Mouse (Mus musculus): ENCODE results near the gene Ech1.

DNA sequence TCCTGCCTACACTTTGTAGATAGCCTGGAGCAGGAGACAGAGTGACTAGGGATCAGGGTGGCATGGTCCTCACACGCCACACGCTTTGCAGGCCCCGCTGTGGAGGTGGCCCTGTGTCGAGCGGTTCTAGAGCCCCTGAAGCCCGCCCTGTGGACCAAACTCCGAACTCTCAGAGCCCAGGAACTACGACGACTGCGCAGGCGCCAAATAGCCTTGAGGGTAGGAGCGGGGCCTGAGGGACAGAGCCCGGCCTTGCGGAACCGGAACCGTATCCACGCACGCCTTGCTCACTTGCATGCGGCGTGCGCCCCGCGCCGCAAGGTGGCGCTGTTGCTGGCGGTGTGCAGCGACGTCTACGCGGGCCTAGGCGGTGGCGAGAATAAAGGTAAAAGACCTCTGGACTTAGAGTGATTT lies 28.4 kb upstream of the Ech1 start:
- TF ChIP-seq POLR2A (IDR thresholded peaks at IDR 0.05; ENCODE audit: borderline replicate concordance, low read depth, low read length) = no peak
- TF ChIP-seq CTCF (IDR thresholded peaks at IDR 0.05; ENCODE audit: low read depth, low read length) = peak; percentile 71
